Mouse (Mus musculus) CH12.LX (cell line): ENCODE results near the gene Rdh7. TPM values are rescaled to one million over a fixed set of nuclear protein-coding genes. Genes with fewer than 3 reads are reported as not detected.

Experiments used
- DNase-seq: peaks from one replicate; pipeline ENCODE4 v3.0.0-alpha.2; 2013; ENCODE audit errors: extremely low read depth
- H3K27ac ChIP-seq: 2 replicates; pipeline ENCODE4 v1.5.1; 2012; ENCODE audit warnings: low read depth, mild to moderate bottlenecking, control low read depth, moderate library complexity; ENCODE audit not compliant: insufficient read depth
- H3K27me3 ChIP-seq: replicated peaks from 2 replicates; pipeline ENCODE3; 2012; ENCODE audit warnings: inconsistent platforms
- H3K36me3 ChIP-seq, 2 experiments: replicated peaks in 1 of 2; 2 replicates each; pipeline versions ENCODE3 to v1.6.1; 2012; ENCODE audit warnings: inconsistent platforms in 1 of 2, low read length in 1 of 2, mild to moderate bottlenecking in 1 of 2, mixed read lengths in 1 of 2, moderate library complexity in 1 of 2; ENCODE audit not compliant: control insufficient read depth in 1 of 2, insufficient read depth in 1 of 2
- H3K4me1 ChIP-seq, 2 experiments: 2 replicates each; pipeline ENCODE4 v1.6.1; 2012; ENCODE audit warnings: inconsistent platforms in 1 of 2, moderate library complexity in 1 of 2; ENCODE audit not compliant: insufficient read depth in 2 of 2, control insufficient read depth in 1 of 2
- H3K4me2 ChIP-seq: 2 replicates; pipeline ENCODE4 v1.6.1; 2012; ENCODE audit warnings: low read depth, mild to moderate bottlenecking, control low read depth; ENCODE audit not compliant: poor library complexity, insufficient read depth, severe bottlenecking
- H3K4me3 ChIP-seq, 3 experiments: fragments of 150-350 bp in 1 of 3; sonication (generic) in 1 of 3; replicated peaks in 1 of 3; 2 replicates each; pipeline versions ENCODE3 to v1.5.1; 2011 to 2012; ENCODE audit warnings: low read depth in 2 of 3, low read length in 2 of 3, mild to moderate bottlenecking in 2 of 3, moderate library complexity in 2 of 3, control low read depth in 1 of 3, improper control_type of control experiment in 1 of 3, inconsistent platforms in 1 of 3, mixed read lengths in 1 of 3; ENCODE audit not compliant: poor library complexity in 1 of 3
- H3K79me2 ChIP-seq: replicated peaks from 2 replicates; pipeline ENCODE4 v1.6.1; 2012; ENCODE audit warnings: mild to moderate bottlenecking, moderate library complexity; ENCODE audit not compliant: control insufficient read depth, poor library complexity, insufficient read depth, severe bottlenecking; ENCODE audit errors: extremely low read depth
- H3K9ac ChIP-seq: 2 replicates; pipeline ENCODE4 v1.6.1; 2012; ENCODE audit warnings: low read depth, mild to moderate bottlenecking, control low read depth, moderate library complexity; ENCODE audit not compliant: insufficient read depth
- H3K9me3 ChIP-seq: replicated peaks from 2 replicates; pipeline ENCODE3; 2012; ENCODE audit warnings: low read length, inconsistent platforms, mixed read lengths
- CTCF ChIP-seq, 2 experiments: IDR thresholded peaks in 1 of 2; conservative IDR thresholded peaks in 1 of 2; 2 replicates each; pipeline ENCODE4 v1.5.1; 2011 to 2012; ENCODE audit warnings: low read depth in 2 of 2, low read length in 2 of 2, improper control_type of control experiment in 1 of 2, inconsistent platforms in 1 of 2, mild to moderate bottlenecking in 1 of 2, moderate library complexity in 1 of 2
- EP300 ChIP-seq: IDR thresholded peaks from 2 replicates; pipeline ENCODE4 v1.6.1; 2011; ENCODE audit warnings: low read length, improper control_type of control experiment
- JUND ChIP-seq: conservative IDR thresholded peaks from 2 replicates; pipeline ENCODE4 v1.6.1; 2011; ENCODE audit warnings: low read depth, low read length, improper control_type of control experiment
- MAX ChIP-seq: IDR thresholded peaks from 2 replicates; pipeline ENCODE4 v1.6.1; 2011; ENCODE audit warnings: low read length, improper control_type of control experiment
- MYC ChIP-seq: IDR thresholded peaks from 2 replicates; pipeline ENCODE4 v1.6.1; 2011; ENCODE audit warnings: low read depth, mild to moderate bottlenecking, improper control_type of control experiment, low read length
- NELFE ChIP-seq: IDR thresholded peaks from 2 replicates; pipeline ENCODE4 v1.6.1; 2011; ENCODE audit warnings: low read depth, low read length, improper control_type of control experiment
- PAX5 ChIP-seq: IDR thresholded peaks from 2 replicates; pipeline ENCODE4 v1.6.1; 2012; ENCODE audit warnings: low read length, inconsistent platforms, mixed read lengths
- POLR2A ChIP-seq: IDR thresholded peaks from 2 replicates; pipeline ENCODE4 v1.6.1; 2011; ENCODE audit warnings: low read depth, mild to moderate bottlenecking, improper control_type of control experiment, low read length
- POLR2AphosphoS2 ChIP-seq: IDR thresholded peaks from 2 replicates; pipeline ENCODE4 v1.6.1; 2011; ENCODE audit warnings: low read depth, low read length, improper control_type of control experiment
- RAD21 ChIP-seq: IDR thresholded peaks from 2 replicates; pipeline ENCODE4 v1.6.1; 2011; ENCODE audit warnings: low read depth, mild to moderate bottlenecking, low read length, improper control_type of control experiment, moderate library complexity
- SMC3 ChIP-seq: IDR thresholded peaks from 2 replicates; pipeline ENCODE4 v1.6.1; 2011; ENCODE audit warnings: low read depth, low read length, improper control_type of control experiment
- TCF12 ChIP-seq: IDR thresholded peaks from 2 replicates; pipeline ENCODE4 v1.6.1; 2014; ENCODE audit warnings: low read depth, mild to moderate bottlenecking, inconsistent platforms, low read length, improper control_type of control experiment
- UBTF ChIP-seq: IDR thresholded peaks from 2 replicates; pipeline ENCODE4 v1.6.1; 2012; ENCODE audit warnings: low read depth, mild to moderate bottlenecking, inconsistent platforms, low read length, improper control_type of control experiment, moderate library complexity
- ZC3H11A ChIP-seq: IDR thresholded peaks from 2 replicates; pipeline ENCODE4 v1.6.1; 2012; ENCODE audit warnings: low read depth, mild to moderate bottlenecking, inconsistent platforms, low read length, improper control_type of control experiment
- ZNF384 ChIP-seq: IDR thresholded peaks from 2 replicates; pipeline ENCODE4 v1.6.1; 2012; ENCODE audit warnings: low read depth, low read length, improper control_type of control experiment, inconsistent platforms
- dilution Hi-C: fragments of 300-500 bp; cut with MboI; formaldehyde crosslinking; loops from 2 replicates; pipeline ENCODE4 v1.14.3; 2020; ENCODE audit warnings: low sequenced_read_pairs; ENCODE audit not compliant: extremely low pct_unique_long_range_greater_than_20kb, extremely low pct_ligation_motif_present
- in situ Hi-C: fragments of 300-500 bp; cut with MboI; formaldehyde crosslinking; loops from 3 replicates; pipeline ENCODE4 v1.14.3; 2019; ENCODE audit warnings: low sequenced_read_pairs, low pct_ligation_motif_present, low pct_unique_long_range_greater_than_20kb, mixed read lengths
- polyA plus RNA-seq: library from polyadenylated mRNA; unstranded; fragments of >175 nt; gene quantifications from 2 replicates; pipeline ENCODE4 v1.2.1, GENCODE M21; 2012; ENCODE audit warnings: low read depth; ENCODE audit not compliant: insufficient read length
- total RNA-seq, 2 experiments: library from RNA; depleted of rRNA; stranded (reverse); fragments of 300-350 nt in 1 of 2; fragments of >200 nt in 1 of 2; gene quantifications; 2 replicates each; pipeline ENCODE4 v1.2.3; 2012 to 2014

Gene Rdh7
- total and polyA plus RNA-seq, 3 experiments = not detected

- Histone ChIP-seq H3K79me2 (no peaks in the 10 kb centered on the region), H3K36me3 (no peaks in the 10 kb centered on the region), H3K27ac (no peak overlapping the region), H3K4me1 (no peaks in the 10 kb centered on the region), H3K9me3 (no peaks in the 10 kb centered on the region), H3K9ac (no peak overlapping the region), H3K4me3 (no peak overlapping the region)
- dilution Hi-C loops (no loop called here), in situ Hi-C loops (no loop called here)
- DNase-seq = no peak
- no peak for TF ChIP-seq MAX
- TF ChIP-seq TCF12 = no peak
- TF ChIP-seq POLR2AphosphoS2 = no peak
- TF ChIP-seq CTCF (conservative IDR thresholded peaks at IDR 0.05 in 1 of 2, IDR thresholded peaks at IDR 0.05 in 1 of 2; ENCODE audit: low read depth in 2 of 2, low read length in 2 of 2) = no peak
- TF ChIP-seq NELFE = no peak
- TF ChIP-seq EP300 = no peak
- no peak for TF ChIP-seq SMC3
- TF ChIP-seq, all 38 proteins: peak for 0
- no peak overlapping the region for H3K4me2 ChIP-seq
- peaks cover 13% of the 10 kb centered on the region for H3K27me3 ChIP-seq
These were observed 17.5 kb upstream of the Rdh7 start for GRCm38 (mm10) chr10:127906138-127906537.

GRCm38 (mm10) chr10:127904718-127905446, 16.3 kb upstream of the Rdh7 start:
- TF ChIP-seq POLR2A = no peak
- TF ChIP-seq MAX = no peak
- TF ChIP-seq MYC = no peak
- no peak for TF ChIP-seq PAX5
- TF ChIP-seq TCF12 = no peak
- peak; percentile 71 for TF ChIP-seq ZNF384
- TF ChIP-seq ZC3H11A = no peak
- TF ChIP-seq, all 38 proteins: peak for 1
- no peaks in the 10 kb centered on the region for H3K9me3 ChIP-seq
- H3K36me3 ChIP-seq = no peaks in the 10 kb centered on the region
- H3K9ac ChIP-seq = no peak overlapping the region
- dilution Hi-C loops (no loop called here), in situ Hi-C loops (no loop called here)
- H3K4me3 ChIP-seq = no peak overlapping the region
- H3K4me2 ChIP-seq = no peak overlapping the region
- no peaks in the 10 kb centered on the region for H3K79me2 ChIP-seq
- no peak for DNase-seq
- no peaks in the 10 kb centered on the region for H3K4me1 ChIP-seq
- no peak overlapping the region for H3K27ac ChIP-seq
- H3K27me3 ChIP-seq = peaks cover 25% of the 10 kb centered on the region

- DNase-seq = no peak
- Histone ChIP-seq H3K27me3 (peaks cover 40% of the 10 kb centered on the region), H3K79me2 (no peaks in the 10 kb centered on the region), H3K36me3 (no peaks in the 10 kb centered on the region), H3K9ac (no peak overlapping the region), H3K27ac (no peak overlapping the region), H3K4me3 (no peak overlapping the region), H3K4me1 (no peaks in the 10 kb centered on the region), H3K4me2 (no peak overlapping the region), H3K9me3 (no peaks in the 10 kb centered on the region)
- TF ChIP-seq RAD21 (no peak), JUND (no peak), UBTF (no peak), ZNF384 (no peak)
- in situ Hi-C loops (no loop called here), dilution Hi-C loops (no loop called here)
These were observed 14.5 kb upstream of the Rdh7 start for GRCm38 (mm10) chr10:127903116-127903515.
